Mouse (Mus musculus) thymus, adult 18-20 months (tissue): ENCODE data around the gene Gpa33.

Source experiments
- DNase-seq, 2 experiments: peaks; one replicate each; pipeline ENCODE4 v3.0.0; 2022; ENCODE audit warnings: mixed read lengths in 2 of 2

Gpa33 gene

DNA sequence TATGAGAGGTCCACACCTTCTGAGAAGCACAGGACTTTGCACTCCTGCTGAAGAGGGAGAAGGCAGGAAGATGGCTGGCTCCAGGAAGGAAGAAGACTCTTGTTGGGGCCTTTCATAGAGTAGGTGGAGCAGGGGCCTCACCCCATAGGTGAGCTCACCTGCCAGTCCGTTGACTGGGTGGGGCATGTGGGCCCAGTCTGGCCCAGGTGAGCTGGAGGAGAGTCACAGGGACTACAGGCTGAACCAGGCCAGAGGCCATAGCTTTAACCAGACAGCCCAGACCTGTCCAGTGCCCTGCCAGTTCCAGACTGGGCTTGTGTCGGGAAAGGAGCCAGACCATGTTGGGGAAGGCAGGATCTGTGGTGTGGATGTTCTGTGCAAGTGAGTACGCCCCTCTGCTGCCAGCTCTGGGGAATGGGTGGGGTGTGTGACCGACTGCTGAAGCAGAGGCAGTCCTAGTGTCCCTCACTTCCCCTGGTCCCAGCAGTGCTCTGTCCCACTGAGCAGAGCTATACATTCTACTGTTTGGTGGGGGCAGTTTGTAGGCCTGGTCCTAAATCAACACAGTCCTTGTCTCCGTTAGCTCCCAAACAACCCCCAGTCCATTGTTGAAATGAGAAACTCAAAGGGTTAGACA lies at the start of gene Gpa33:
Gene Gpa33 (plus strand): TSS at position 15 of the 637 bp plus-strand sequence.
- no peak for DNase-seq

GRCm38 (mm10) chr1:166088446-166089170 lies 41.4 kb upstream of the Gpa33 start:
- DNase-seq: no peak

GRCm38 (mm10) chr1:166089337-166089736 lies 40.7 kb upstream of the Gpa33 start:
- DNase-seq: no peak

DNA sequence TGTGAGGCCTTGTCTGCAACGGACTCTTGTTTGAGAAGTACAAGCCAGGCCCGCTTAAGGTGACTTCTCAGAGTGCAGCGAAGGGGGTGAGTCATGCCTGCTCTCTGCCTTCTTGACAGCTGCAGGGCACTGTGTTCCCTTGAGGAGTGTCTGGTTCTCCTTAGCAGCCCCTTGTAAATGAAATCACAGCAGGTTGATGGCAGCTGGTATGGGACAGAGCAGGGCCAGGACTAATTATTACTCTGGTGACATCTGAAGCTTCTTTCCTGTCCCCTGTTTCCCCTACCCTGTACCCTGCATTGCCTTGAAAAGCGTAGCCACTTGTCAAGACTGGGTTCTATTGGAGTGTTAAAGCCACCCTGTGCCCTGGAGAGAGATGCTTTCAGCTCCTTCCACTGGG lies 40.3 kb upstream of the Gpa33 start:
- DNase-seq: no peak

DNA sequence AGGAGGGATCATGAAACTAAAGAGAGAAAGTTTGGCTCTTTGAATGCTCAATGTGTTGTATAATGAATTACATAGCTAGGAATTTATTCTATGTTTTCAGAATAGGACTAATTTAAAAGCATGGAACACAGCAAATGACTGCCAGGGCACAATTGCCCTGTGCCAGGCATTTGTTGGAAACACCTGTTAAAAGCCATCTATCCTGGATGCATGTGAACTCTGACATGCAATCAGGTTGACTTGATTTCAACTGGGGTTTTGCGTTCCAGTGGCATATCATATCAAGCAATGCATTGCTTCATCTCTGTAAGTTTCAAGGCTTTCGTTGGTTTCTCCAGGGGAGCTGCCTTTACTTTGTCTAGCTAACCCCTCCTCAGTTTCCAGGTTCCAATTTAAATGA lies 39.7 kb upstream of the Gpa33 start:
- DNase-seq: no peak

DNA sequence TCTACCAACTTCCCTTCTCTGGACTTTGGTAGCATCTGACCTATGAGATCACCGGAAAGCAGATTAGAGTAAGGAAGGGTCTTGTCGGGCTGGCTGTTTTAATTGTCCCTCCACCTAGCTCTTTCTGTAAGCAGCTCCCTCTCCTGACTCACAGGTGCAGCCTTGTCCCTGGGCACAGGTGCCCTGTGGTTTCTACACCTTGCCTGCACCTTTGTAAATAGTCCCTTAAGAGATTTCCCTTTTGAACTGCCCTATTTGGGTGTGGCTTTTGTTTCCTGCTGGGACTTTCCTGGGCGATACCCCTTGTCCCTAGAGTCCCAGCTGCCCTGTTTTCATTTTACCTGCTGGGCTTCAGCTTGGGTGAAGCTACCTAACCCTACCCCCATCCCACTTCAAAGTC lies 35.6 kb upstream of the Gpa33 start:
- no peak for DNase-seq

- no peak for DNase-seq
Observed at GRCm38 (mm10) chr1:166098120-166098519, 31.9 kb upstream of the Gpa33 start.

DNA sequence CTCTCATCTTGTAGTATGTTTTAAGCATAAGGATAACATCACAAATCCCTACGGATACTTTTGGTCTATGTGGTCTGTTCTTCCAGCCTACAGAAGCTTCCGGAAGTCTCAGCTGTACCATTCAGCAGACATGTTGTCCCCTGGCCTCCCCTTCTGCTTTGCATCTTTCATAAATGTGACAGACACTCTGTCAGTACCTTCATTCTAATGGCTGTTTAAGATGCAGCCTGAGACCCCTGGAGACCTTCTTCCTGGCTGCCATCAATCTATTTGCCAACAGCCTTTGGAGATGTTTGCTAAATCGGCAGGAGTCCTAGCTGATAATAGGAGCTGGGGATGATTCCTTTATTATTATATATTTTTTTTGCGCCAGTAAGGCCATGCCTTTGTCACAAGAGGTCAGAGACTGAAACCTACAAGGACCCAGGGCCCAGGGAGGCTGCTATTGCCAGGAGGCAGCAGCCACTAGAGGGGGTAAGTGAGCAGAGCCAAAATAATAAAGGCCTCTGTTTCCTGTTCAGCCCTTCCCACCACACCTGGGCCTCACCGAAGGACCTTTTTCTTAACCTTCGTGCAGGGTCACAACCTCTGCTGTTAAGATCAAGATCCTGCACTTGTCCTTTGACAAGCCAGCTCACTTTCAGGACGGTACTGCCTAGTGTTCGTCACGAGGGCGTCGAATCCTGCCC lies 27.0 kb upstream of the Gpa33 start:
- peak in 1 of 2 experiments; percentile 26 for DNase-seq

- no peak for DNase-seq
Observed at GRCm38 (mm10) chr1:166104858-166105257, 25.2 kb upstream of the Gpa33 start.

GRCm38 (mm10) chr1:166105464-166105863 lies 24.6 kb upstream of the Gpa33 start:
- DNase-seq: no peak

DNA sequence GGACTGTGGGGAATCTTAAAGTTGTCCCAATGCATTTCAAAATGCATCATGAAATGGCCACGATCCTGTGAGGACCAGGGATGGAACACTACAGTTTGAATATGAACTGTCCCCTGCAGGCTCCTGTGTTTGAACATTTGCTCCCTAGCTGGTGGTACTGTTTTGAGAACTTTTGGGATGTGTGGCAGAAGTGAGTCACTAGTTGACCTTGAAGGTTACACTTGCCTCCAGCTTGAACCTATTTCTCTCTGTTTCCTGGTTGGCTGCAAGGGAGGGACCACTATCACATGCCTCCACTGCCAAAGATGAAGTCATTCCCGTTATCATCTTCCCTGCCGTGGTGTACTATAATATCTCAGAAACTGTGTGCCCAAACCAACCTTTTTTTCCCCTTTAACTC lies 15.1 kb upstream of the Gpa33 start:
- DNase-seq: no peak

DNA sequence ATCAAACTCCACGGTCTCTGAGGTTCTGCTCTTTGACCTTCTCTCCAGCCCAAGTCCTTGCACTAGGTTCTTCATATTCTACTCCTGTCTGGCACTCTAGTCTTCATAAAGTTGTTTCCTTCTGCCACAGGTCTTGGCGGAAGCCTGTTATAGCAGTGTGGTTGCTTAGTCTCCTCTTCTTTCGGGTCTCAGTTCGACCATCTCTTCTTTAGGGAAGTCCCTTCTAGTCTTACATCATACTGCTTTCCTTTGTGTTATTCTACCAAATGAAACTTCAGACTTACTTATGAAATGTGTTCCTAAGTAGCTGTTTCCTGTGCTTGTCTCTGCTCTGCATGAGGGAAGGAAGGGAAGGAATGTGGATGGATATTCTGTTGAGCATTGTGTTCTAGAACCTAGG lies 14.3 kb upstream of the Gpa33 start:
- no peak for DNase-seq

DNA sequence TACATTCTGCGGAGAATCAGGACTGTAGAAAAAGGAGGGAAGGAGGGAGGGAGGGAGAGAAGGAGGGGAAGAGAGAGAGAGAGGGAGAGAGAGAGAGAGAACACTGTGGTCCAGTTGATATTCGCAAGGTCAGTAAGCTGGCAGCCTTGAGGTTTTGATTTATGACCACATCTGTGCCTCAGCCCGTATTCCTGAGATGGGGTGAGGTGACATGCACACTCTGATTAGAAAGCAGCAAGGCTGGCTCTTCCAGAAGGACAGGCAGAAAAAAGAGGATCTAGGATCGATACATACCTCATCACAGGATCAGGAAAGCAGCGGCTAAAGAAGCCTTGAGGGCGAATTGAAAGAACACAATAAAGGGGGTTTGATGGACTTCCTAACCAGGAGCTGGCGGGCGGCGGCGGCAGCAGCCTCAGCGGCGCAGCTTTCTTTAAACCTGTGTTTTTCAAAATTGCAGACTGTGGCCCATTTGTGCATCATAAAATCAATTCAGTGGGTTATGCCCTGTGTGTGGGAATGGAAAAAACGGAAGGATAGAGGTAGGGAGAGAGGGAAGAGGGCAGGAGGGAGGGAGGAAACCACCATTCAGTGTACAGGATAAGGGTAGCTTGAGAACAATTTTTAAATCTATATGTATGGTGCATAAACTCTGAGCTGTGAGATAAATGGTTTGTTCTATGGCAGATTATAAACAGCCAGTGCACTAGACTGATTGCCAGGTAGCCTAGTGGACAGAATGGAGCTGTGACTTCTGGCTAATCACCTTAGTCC lies 12.0 kb upstream of the Gpa33 start:
- DNase-seq: no peak

DNA sequence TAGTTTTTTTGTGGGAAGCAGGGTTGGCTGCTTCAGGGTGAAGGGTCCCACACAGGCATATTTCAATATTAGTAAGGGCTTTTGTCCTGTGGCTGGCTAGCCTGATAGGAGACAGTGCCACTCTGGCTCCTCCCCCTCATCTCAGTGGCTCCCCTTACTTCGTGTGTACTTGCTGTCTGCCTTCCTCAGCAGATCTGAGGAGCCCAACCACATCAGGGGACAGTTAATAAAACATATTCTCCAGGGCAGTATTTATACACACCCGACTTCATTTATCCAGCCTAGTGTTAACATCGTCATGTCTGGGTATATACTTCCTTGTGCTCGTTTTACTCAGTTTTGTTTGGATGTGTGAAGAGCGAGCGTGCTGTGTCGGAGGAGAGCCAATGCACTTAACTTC lies 7.9 kb upstream of the Gpa33 start:
- no peak for DNase-seq

DNA sequence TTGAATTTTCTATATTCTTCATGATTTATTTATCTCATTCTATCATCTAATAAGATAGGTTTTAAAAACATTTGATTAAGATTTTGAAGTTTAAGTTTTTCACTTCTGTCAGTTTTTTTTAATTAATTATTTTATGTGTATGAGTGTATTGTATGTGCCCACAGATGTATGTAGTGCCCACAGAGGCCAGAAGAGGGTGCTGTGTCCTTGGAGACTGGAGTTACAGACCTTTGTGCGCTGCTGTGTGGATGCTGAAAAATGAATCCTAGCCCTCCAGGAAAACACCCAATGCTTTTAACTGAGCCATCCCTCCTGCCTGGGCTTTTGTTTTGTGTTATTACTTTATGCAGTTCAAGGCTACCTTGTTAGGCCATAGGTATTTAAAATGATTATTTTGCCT lies 7.0 kb upstream of the Gpa33 start:
- DNase-seq: no peak

DNA sequence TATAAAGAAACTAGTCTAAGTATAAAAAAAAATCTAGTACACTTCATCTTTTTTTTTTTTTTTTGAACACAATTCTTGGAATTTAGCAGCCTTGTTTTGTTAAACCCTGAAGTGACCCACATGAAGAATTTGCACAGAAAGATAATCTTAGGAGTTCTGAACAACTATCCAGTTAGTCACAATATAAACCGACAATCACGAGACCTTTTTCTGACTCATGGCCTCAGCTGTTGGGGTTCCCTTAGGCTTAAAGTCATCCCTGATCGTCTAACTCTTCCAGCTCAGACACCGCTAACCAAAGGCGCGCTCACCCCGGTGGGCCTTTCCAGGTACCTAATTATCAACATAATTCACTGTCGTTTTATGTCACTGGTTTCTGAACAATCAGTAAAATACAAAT lies 6.3 kb upstream of the Gpa33 start:
- no peak for DNase-seq

DNA sequence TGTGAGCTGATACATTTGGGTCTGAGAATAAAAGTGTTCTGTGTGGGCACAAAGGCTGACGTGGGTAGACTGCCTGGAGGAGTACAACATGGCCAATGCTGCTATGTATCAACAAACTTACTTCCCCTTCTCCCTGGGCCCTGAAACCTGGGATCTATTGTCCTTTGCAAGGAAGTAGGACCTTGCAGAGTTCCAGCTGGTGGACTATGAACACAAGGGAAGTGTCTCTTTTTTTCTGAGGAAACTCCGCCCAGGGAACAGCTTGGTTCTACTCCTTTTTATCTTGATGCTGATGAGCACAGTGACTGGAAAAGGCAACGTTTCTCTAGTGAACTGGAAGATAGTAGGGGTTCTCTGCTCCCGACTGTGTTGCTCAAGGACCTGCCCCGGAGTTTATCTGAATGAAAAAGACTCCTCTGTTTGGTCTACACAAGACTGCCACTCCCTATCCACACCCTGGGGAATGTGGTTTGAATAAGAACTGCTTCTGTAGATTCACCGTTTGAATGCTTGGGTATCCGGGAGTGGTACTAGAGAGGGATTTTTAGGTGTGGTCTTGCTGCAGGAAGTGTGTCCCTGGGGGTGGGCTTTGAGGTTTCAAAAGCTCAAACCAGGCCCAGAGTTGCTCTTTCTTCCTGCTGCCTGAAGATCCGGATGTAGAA lies 5.0 kb upstream of the Gpa33 start:
- no peak for DNase-seq

DNA sequence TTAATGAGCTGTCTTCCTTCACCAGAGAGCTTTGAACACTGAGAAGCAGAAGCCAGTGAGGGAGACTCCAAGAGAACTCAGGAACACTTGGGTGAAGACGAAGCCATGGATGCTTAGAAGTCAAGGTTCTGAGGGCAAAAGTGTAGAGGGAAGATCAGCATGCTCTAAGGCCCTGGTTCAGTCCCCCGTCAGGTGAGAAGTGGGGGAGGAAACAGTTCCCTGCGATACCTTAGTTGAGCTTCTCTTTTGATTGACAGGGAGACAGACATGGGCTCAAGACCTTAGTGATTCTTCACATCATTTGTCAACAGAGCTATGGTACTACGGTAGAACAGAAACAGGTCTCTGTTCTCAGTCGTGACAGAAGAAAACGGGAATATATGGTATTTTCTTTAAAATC lies 3.7 kb upstream of the Gpa33 start:
- DNase-seq: no peak

DNA sequence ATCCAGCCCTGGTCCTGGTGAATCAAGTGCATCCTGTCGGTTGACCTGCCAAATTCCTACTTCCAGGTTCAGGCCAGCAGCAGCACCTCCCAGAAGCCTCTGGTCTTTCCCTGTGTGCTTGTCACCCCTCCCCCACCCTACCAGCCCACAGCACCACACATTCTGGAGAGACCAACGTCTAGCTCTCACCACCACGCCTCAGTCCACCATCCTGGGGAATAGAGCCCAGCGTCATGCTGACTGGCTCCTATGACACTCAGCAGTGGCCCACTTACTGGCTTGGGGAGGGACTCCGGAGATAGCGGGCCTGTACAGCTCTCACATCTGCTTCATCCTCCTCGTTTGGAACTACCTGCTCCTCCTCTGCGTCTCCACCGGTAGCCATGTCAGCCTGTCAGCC lies 3.2 kb upstream of the Gpa33 start:
- no peak for DNase-seq

DNA sequence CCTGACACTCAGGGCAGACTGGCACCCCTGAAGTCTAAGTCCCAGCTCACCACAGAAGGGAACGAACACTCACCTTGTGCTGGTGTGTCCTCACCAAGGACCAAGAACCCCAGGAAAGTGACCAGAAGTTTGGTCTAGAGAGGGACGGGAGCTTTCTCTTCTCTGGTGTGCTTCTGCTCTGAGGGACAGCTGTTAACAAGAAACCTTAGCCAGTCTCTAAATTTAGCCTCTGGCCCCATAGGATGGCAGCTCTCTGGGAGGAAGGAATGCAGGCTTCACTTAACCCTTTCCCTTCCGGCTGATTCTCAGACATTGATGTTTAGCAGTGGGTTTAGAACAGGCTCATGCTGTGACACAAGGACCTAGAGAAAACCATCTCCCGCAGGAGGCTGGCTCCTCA lies 2.3 kb upstream of the Gpa33 start, which contains the start of gene Dusp27:
Gene Dusp27 (minus strand): TSS at position 204 of the 400 bp plus-strand sequence.
- DNase-seq: no peak

- DNase-seq: no peak
Observed at GRCm38 (mm10) chr1:166128551-166128950, 1.5 kb upstream of the Gpa33 start.

DNA sequence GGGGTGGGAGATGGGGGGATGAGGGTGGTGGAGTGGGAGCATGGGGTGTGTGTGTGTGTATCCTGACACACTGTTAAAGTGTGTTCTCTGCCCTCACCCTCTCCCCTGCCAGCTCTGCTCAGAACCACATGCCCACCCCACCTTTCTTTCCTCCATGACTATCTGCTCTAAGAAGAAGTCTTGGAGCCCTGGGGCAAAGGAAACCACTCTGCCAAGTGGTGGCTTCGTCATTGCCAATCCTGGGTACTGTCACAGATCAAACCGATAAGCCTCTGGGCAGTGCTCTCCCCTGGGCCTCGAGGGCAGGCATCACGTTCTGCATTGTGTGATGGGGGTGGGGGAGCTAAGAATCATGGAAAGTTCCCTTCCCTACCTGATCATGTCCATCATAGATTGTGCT lies 2.3 kb downstream of the Gpa33 start:
- DNase-seq: no peak
